Mouse (Mus musculus): ENCODE measurements around the gene Fkbp7.
"Not testable (repeated sequence)": the region's sequence is repeated elsewhere in the genome, so short reads cannot be mapped to it uniquely, and the experiment has no call there.

Fkbp7 gene

GRCm38 (mm10) chr2:76667200-76667599 is 5.7 kb downstream of the Fkbp7 start:
- DNase-seq (ENCODE audit: low spot score in 2 of 2): no peak

- DNase-seq (ENCODE audit: low spot score in 2 of 2): no peak
Measured at GRCm38 (mm10) chr2:76665531-76665930, 7.4 kb downstream of the Fkbp7 start.

GRCm38 (mm10) chr2:76659419-76659818 is 13.5 kb downstream of the Fkbp7 start:
- DNase-seq (ENCODE audit: low spot score in 2 of 2): no peak

GRCm38 (mm10) chr2:76658551-76658950 is 14.4 kb downstream of the Fkbp7 start:
- no peak for DNase-seq (ENCODE audit: low spot score in 2 of 2)

GRCm38 (mm10) chr2:76655982-76656381 is 16.9 kb downstream of the Fkbp7 start:
- DNase-seq (ENCODE audit: low spot score in 2 of 2): no peak

- DNase-seq (ENCODE audit: low spot score in 2 of 2): no peak
Measured at GRCm38 (mm10) chr2:76655444-76655843, 17.5 kb downstream of the Fkbp7 start.

- no peak for DNase-seq (ENCODE audit: low spot score in 2 of 2)
Measured at GRCm38 (mm10) chr2:76654646-76655045, 18.3 kb downstream of the Fkbp7 start.

GRCm38 (mm10) chr2:76653070-76653469 is 19.8 kb downstream of the Fkbp7 start:
- DNase-seq (ENCODE audit: low spot score in 2 of 2): no peak

- peak in 1 of 2 experiments; percentile 64 for DNase-seq (ENCODE audit: low spot score in 2 of 2)
Measured at GRCm38 (mm10) chr2:76648666-76649141, 24.2 kb downstream of the Fkbp7 start.

- DNase-seq (ENCODE audit: low spot score in 2 of 2): peak; percentile 89 to 94
Measured at GRCm38 (mm10) chr2:76647883-76648570, 24.9 kb downstream of the Fkbp7 start, which contains the start of the genes Prkra and Pjvk. Prkra (minus strand) TSS chr2:76648015. Pjvk (plus strand) TSS chr2:76648476.

GRCm38 (mm10) chr2:76647441-76647869 is 25.5 kb downstream of the Fkbp7 start:
- DNase-seq (ENCODE audit: low spot score in 2 of 2): peak in 1 of 2 experiments; percentile 66

- no peak for DNase-seq (ENCODE audit: low spot score in 2 of 2)
Measured at GRCm38 (mm10) chr2:76643801-76644200, 29.1 kb downstream of the Fkbp7 start.

- no peak for DNase-seq (ENCODE audit: low spot score in 2 of 2)
Measured at GRCm38 (mm10) chr2:76639637-76640036, 33.3 kb downstream of the Fkbp7 start.

GRCm38 (mm10) chr2:76631600-76631999 is 41.3 kb downstream of the Fkbp7 start:
- no peak for DNase-seq (ENCODE audit: low spot score in 2 of 2)

- no peak for DNase-seq (ENCODE audit: low spot score in 2 of 2)
Measured at GRCm38 (mm10) chr2:76630293-76630692, 42.6 kb downstream of the Fkbp7 start.

GRCm38 (mm10) chr2:76622316-76622715 is 50.6 kb downstream of the Fkbp7 start:
- DNase-seq (ENCODE audit: low spot score in 2 of 2): not testable (repeated sequence)

GRCm38 (mm10) chr2:76621724-76622123 is 51.2 kb downstream of the Fkbp7 start:
- no peak for DNase-seq (ENCODE audit: low spot score in 2 of 2)

GRCm38 (mm10) chr2:76620188-76620587 is 52.7 kb downstream of the Fkbp7 start:
- no peak for DNase-seq (ENCODE audit: low spot score in 2 of 2)

GRCm38 (mm10) chr2:76618078-76618477 is 54.8 kb downstream of the Fkbp7 start:
- DNase-seq (ENCODE audit: low spot score in 2 of 2): no peak

Measured in spleen, postnatal 4 days (tissue).